Mouse (Mus musculus) liver, embryonic 11.5 days (tissue): ENCODE data around the gene Tmod3. TPM values are rescaled to one million over a fixed set of nuclear protein-coding genes. Genes with fewer than 3 reads are reported as not detected.

Experiments
- ATAC-seq: fragments of 200-750 bp; cut with Nextera tagmentation; replicated peaks from 2 replicates; pipeline ENCODE4 v1.8.0; 2017; ENCODE audit warnings: moderate number of reproducible peaks, mild to moderate bottlenecking, moderate TSS enrichment, moderate library complexity; ENCODE audit not compliant: low FRiP score
- DNase-seq: peaks from one replicate; pipeline ENCODE4 v3.0.0-alpha.2; 2017; ENCODE audit warnings: low spot score
- H3K27ac ChIP-seq: fragments of 300-500 bp; sonication (generic); 2 replicates; pipeline ENCODE4 v1.5.1; 2014; ENCODE audit warnings: mild to moderate bottlenecking, low read depth, low read length, control low read depth
- H3K27me3 ChIP-seq: fragments of 300-500 bp; sonication (generic); replicated peaks from 2 replicates; pipeline ENCODE4 v1.6.1; 2014; ENCODE audit warnings: low read length, mixed read lengths; ENCODE audit not compliant: control insufficient read depth, insufficient read depth
- H3K36me3 ChIP-seq: fragments of 300-500 bp; sonication (generic); 2 replicates; pipeline ENCODE4 v1.6.1; 2014; ENCODE audit warnings: mild to moderate bottlenecking, low read length, moderate library complexity, mixed read lengths; ENCODE audit not compliant: control insufficient read depth, insufficient read depth
- H3K4me1 ChIP-seq: fragments of 300-500 bp; sonication (generic); replicated peaks from 2 replicates; pipeline ENCODE4 v1.6.1; 2014; ENCODE audit warnings: low read length, mixed read lengths; ENCODE audit not compliant: control insufficient read depth, insufficient read depth
- H3K4me2 ChIP-seq: fragments of 300-500 bp; sonication (generic); 2 replicates; pipeline ENCODE4 v1.6.1; 2014; ENCODE audit warnings: mild to moderate bottlenecking, control low read depth, moderate library complexity
- H3K4me3 ChIP-seq: fragments of 300-500 bp; sonication (generic); 2 replicates; pipeline ENCODE4 v1.5.1; 2014; ENCODE audit warnings: low read depth, low read length, control low read depth
- H3K9ac ChIP-seq: fragments of 300-500 bp; sonication (generic); 2 replicates; pipeline ENCODE4 v1.6.1; 2014; ENCODE audit warnings: low read depth, low read length, control low read depth
- H3K9me3 ChIP-seq: fragments of 300-500 bp; sonication (generic); 2 replicates; pipeline ENCODE4 v1.6.1; 2016; ENCODE audit warnings: low read length, inconsistent platforms, mixed read lengths; ENCODE audit not compliant: control insufficient read depth
- WGBS: fragments of 180-500 bp; shearing (Covaris S2); extraction: QIAGEN DNeasy Blood & Tissue Kit; methylation state at CpG from one replicate; pipeline ENCODE4 v1.1.7; 2014; 5-methylcytosine and 5-hydroxymethylcytosine counted together
- polyA plus RNA-seq: library from polyadenylated mRNA; unstranded; fragments of >200 nt; fragmentation: Nextera tagmentation; extraction: Ambion mirVana; gene quantifications from 2 replicates; pipeline ENCODE4 v1.2.1, GENCODE M21; 2014

Gene Tmod3
- 63.2 and 63.6 TPM in 2 replicates for polyA plus RNA-seq

DNA sequence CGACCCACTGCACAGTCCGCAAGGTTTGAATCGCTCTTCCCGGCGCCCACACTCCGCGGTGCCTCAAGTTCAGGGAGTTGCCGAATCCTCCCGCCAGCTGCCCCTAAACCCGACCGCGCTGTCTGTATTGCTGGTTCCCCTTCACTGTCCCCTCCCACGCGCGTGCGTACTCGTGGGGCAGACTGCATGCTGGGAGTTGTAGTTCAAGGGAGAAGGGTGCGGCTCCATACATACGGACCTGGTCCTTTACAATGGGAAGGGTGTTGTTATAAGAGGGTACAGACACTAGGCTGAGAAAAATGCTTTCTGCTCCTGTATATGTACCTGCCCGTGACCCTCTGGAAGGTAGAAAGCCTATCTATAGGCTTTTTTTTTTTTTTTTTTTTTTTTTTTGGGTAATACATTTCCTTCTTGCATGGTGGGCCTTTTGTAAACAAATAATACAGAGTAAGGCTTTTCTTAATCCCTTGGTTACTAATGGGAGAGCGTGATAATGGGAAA is at the start of gene Tmod3:
Gene Tmod3, minus strand, starts transcription at position 146 of the 501 bp plus-strand sequence.
- peaks cover 6% of the 10 kb centered on the region for H3K4me1 ChIP-seq
- H3K4me3 ChIP-seq = peak within 1 kb of the TSS; percentile 81
- H3K36me3 ChIP-seq = no peaks in the 10 kb centered on the region
- no peaks in the 10 kb centered on the region for H3K9me3 ChIP-seq
- peak within 1 kb of the TSS; percentile 76 for H3K4me2 ChIP-seq
- DNase-seq (peak; percentile 92), ATAC-seq (peak; percentile 91)
- H3K9ac ChIP-seq = peak within 1 kb of the TSS; percentile 73
- 2% methylated on average over 21 of the region's 21 CpGs for WGBS
- peak within 1 kb of the TSS; percentile 89 for H3K27ac ChIP-seq
- H3K27me3 ChIP-seq = no peaks in the 10 kb centered on the region

DNA sequence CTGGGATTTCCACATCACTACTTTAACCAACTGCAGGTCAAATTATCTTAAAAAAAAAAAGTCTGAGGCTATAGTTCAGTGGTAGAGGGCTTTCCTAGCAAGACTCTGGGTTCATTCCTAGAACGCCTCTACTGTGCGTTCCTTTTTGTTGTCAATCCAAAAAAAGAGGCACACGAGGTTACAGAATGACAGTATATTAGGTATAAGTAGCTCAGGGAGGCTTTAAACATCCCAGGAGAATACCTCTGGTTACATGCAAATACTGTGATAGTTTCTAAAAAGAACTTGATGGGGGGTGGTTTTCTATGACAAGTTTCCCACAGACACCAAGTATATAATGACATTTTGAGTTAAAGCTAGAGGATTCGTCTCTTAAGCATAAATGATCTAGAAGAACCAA is 48.0 kb upstream of the Tmod3 start:
- no peak for ATAC-seq
- no peak overlapping the region for H3K27ac ChIP-seq
- H3K9ac ChIP-seq = no peak overlapping the region
- 86% methylated on average over 4 of the region's 4 CpGs for WGBS
- no peaks in the 10 kb centered on the region for H3K36me3 ChIP-seq
- H3K4me3 ChIP-seq = no peak overlapping the region
- H3K27me3 ChIP-seq = peaks cover 25% of the 10 kb centered on the region
- H3K9me3 ChIP-seq = no peaks in the 10 kb centered on the region
- H3K4me2 ChIP-seq = no peak overlapping the region
- 0 out of 2 replicates have a peak, but pooled peaks cover 3% of the 10 kb centered on the region for H3K4me1 ChIP-seq
- no peak for DNase-seq

DNA sequence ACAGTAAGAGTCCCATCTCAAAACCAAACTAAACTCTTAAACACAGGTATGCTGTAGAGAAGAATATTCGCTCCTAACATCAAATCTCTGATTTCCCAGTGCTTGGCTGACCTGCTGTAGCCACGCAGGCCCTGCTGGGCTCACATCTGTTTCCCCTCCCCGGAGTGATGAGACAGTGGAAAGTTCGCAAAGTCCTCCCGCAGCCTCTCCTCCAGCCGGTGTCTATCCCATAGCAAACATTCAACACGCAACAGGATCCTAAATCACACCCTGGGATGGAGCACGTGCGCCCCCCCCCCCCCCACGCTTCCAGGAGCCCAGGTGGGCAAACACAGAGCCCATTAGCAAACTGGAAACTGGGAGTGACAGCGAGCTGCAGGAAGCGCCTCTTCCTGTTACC is 42.1 kb upstream of the Tmod3 start:
- H3K4me3 ChIP-seq = no peak overlapping the region
- H3K27me3 ChIP-seq = no peaks in the 10 kb centered on the region
- DNase-seq = no peak
- no peak for ATAC-seq
- H3K9ac ChIP-seq = no peak overlapping the region
- H3K4me1 ChIP-seq = no peaks in the 10 kb centered on the region
- WGBS = 28% methylated on average over 12 of the region's 12 CpGs
- no peaks in the 10 kb centered on the region for H3K36me3 ChIP-seq
- H3K9me3 ChIP-seq = no peaks in the 10 kb centered on the region
- H3K27ac ChIP-seq = no peak overlapping the region
- no peak overlapping the region; the same call in 1 of the 2 replicates for H3K4me2 ChIP-seq

DNA sequence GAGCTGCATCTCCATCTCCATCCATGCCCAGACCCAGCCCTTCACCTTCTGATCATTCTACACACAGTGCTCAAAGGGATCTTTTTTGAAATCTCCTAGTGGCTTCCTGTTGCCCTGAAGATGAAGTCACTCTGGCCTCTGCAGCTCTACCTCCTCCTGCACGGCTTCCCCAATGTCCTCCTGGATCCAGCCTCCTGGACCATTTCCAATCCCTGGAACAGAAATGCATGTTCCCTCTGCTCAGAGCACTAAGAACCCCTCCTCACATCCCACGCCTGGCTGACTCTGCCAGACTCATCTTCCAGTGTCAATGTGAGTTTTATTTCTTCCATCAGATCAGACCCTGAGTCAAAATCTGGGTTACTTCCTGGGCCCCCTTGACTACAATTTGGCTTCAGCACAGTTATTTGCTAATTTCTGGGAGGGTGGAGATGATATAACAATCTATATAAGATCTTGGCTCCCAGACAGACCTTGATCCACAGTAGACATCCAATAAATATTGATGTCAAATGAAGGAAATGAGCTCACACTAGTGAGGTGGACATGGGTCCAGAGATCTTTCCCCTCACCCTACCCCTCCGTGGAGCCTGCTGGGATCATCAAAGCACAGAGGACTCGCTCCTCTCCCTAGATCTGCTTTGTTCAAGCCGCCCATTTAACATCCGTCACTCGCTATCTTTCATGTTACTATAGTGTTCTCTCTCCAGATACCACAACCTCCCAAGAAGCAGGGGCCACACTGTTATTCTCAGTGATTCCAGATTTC is 40.9 kb upstream of the Tmod3 start:
- Histone ChIP-seq H3K4me2 (no peak overlapping the region), H3K9ac (no peak overlapping the region), H3K27ac (no peak overlapping the region), H3K27me3 (no peaks in the 10 kb centered on the region), H3K4me1 (no peaks in the 10 kb centered on the region), H3K9me3 (no peaks in the 10 kb centered on the region), H3K4me3 (no peak overlapping the region), H3K36me3 (no peaks in the 10 kb centered on the region)
- ATAC-seq (no peak), DNase-seq (no peak)
- 69% methylated on average over 7 of the region's 7 CpGs for WGBS

DNA sequence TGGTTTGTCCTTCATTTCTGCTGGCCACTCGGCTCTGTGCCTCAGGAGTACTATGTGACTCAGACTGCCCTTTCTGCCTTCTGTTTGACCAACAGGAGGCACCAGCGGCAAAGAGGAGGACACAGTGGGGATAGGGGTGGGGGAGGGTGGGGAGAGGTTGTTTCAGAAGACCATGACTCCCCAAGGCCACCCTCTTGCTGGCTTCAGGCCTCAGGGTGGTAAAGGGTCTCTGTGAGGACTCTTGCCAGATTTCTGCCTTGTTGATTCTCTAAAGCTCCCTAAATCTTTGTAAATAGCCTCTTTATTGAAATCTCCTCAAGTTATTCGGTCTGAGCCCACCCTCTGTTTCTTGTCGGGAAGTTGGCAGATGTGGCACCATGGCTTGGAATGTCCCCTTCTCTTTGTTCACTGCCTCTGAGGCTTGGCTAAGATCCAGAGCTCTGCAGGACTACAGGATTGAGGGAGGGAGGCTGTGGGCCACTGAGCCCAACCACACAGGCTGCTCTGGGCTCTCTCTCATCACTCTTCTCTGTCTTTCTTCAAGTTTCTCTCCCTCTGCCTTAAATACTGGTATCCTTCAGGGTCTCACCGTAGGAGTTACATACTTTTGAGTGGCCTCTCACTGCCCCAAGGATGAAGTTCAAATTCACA is 39.9 kb upstream of the Tmod3 start:
- H3K4me1 ChIP-seq = no peaks in the 10 kb centered on the region
- H3K36me3 ChIP-seq = no peaks in the 10 kb centered on the region
- no peaks in the 10 kb centered on the region for H3K9me3 ChIP-seq
- DNase-seq = no peak
- H3K4me3 ChIP-seq = no peak overlapping the region
- WGBS = 61% methylated on average over 5 of the region's 5 CpGs
- H3K9ac ChIP-seq = no peak overlapping the region
- H3K4me2 ChIP-seq = no peak overlapping the region
- no peak overlapping the region for H3K27ac ChIP-seq
- ATAC-seq = no peak
- no peaks in the 10 kb centered on the region for H3K27me3 ChIP-seq

DNA sequence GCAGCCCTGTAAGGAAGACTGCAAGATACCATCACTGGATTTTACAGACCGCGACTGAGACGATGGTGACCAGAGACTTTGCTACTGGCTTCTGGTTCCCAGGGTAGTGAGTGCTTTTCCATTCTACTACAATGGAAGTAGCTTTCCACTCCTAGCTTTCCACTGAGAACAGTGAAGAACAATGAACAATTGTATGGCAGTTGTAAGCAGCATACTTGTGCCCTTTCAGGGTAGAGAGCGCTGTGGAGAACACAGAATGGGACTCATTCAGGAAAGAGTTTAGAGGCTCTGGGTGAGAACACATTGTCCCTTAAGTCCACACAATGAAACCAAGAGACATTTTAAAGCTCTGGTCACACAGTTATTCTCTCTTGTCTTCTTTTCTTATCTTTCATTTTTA is 38.1 kb upstream of the Tmod3 start:
- H3K9ac ChIP-seq = no peak overlapping the region
- no peaks in the 10 kb centered on the region for H3K4me1 ChIP-seq
- no peaks in the 10 kb centered on the region for H3K9me3 ChIP-seq
- no peaks in the 10 kb centered on the region for H3K36me3 ChIP-seq
- H3K4me3 ChIP-seq = no peak overlapping the region
- H3K27ac ChIP-seq = no peak overlapping the region
- WGBS = 87% methylated on average over 4 of the region's 4 CpGs
- DNase-seq (no peak), ATAC-seq (no peak)
- H3K27me3 ChIP-seq = no peaks in the 10 kb centered on the region
- H3K4me2 ChIP-seq = no peak overlapping the region

DNA sequence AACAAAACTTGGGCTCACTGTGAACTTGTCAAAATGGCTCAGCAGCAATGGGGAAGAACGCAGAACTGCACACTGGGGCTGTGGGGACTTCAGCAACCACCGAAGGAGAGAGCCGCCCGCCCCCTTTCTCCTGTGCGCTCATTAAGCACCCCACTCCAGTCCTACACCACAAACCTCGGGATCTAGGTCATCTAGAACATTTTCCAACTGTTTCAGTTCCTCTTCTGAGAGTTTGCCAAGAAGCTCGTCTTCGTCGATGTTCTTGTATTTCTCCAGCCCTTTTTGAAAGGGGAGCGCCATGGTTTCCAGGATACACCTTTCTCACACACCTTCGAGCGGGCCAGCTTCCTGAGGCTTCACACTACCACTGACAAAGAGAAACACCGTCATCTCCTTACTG is 37.6 kb upstream of the Tmod3 start:
- H3K4me2 ChIP-seq = no peak overlapping the region
- no peak overlapping the region for H3K9ac ChIP-seq
- WGBS = 80% methylated on average over 13 of the region's 13 CpGs
- H3K27ac ChIP-seq = no peak overlapping the region
- ATAC-seq (no peak), DNase-seq (no peak)
- H3K27me3 ChIP-seq = no peaks in the 10 kb centered on the region
- H3K4me3 ChIP-seq = no peak overlapping the region
- no peaks in the 10 kb centered on the region for H3K4me1 ChIP-seq
- H3K36me3 ChIP-seq = no peaks in the 10 kb centered on the region
- no peaks in the 10 kb centered on the region for H3K9me3 ChIP-seq

DNA sequence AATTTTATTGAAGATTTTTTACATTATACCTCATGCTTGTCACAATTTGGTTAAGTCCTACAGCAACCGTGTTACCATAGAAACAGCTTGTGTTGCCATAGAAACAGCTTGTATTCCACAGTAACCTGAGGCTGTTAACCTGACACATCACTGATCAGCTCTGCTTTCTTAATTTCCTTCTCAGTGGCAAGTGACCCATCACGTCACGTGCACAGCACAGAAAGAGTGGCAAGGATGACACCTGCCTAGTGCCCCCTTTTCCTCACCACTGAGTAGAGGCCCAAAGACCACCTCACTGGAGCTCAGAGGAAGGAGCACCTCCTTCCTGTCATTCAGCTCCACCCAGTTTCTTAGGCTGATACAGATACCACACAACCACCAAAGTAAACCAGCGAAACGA is 34.0 kb upstream of the Tmod3 start:
- ATAC-seq = no peak
- 76% methylated on average over 5 of the region's 5 CpGs for WGBS
- Histone ChIP-seq H3K4me3 (no peak overlapping the region), H3K4me1 (no peaks in the 10 kb centered on the region), H3K4me2 (no peak overlapping the region), H3K27me3 (no peaks in the 10 kb centered on the region), H3K27ac (no peak overlapping the region), H3K36me3 (no peaks in the 10 kb centered on the region), H3K9me3 (no peaks in the 10 kb centered on the region), H3K9ac (no peak overlapping the region)
- no peak for DNase-seq
